Mouse (Mus musculus) hindbrain, embryonic 11.5 days (tissue): ENCODE measurements around the gene Car14. TPM values are rescaled to one million over a fixed set of nuclear protein-coding genes. Genes with fewer than 3 reads are reported as not detected.

Experiments used
- ATAC-seq: fragments of 200-750 bp; cut with Nextera tagmentation; 2 replicates; pipeline ENCODE4 v1.8.0; 2017; ENCODE audit warnings: mild to moderate bottlenecking, moderate TSS enrichment, moderate library complexity; ENCODE audit not compliant: low FRiP score
- DNase-seq: peaks from one replicate; pipeline ENCODE4 v3.0.0-alpha.2; 2015; ENCODE audit warnings: low spot score
- H3K27ac ChIP-seq: fragments of 300-500 bp; sonication (generic); 2 replicates; pipeline ENCODE4 v1.5.1; 2014; ENCODE audit warnings: mild to moderate bottlenecking, low read depth, low read length
- H3K27me3 ChIP-seq: fragments of 300-500 bp; sonication (generic); 2 replicates; pipeline ENCODE4 v1.6.1; 2014; ENCODE audit warnings: mild to moderate bottlenecking, low read length, moderate library complexity, mixed read lengths; ENCODE audit not compliant: control insufficient read depth, insufficient read depth
- H3K36me3 ChIP-seq: fragments of 300-500 bp; sonication (generic); 2 replicates; pipeline ENCODE4 v1.6.1; 2014; ENCODE audit warnings: mild to moderate bottlenecking, low read length, moderate library complexity, mixed read lengths; ENCODE audit not compliant: control insufficient read depth, insufficient read depth
- H3K4me1 ChIP-seq: fragments of 300-500 bp; sonication (generic); replicated peaks from 2 replicates; pipeline ENCODE4 v1.6.1; 2014; ENCODE audit warnings: low read length, mixed read lengths; ENCODE audit not compliant: control insufficient read depth, insufficient read depth
- H3K4me2 ChIP-seq: fragments of 300-500 bp; sonication (generic); replicated peaks from 2 replicates; pipeline ENCODE4 v1.6.1; 2014; ENCODE audit warnings: mild to moderate bottlenecking, low read depth, low read length
- H3K4me3 ChIP-seq: fragments of 300-500 bp; sonication (generic); 2 replicates; pipeline ENCODE4 v1.5.1; 2014; ENCODE audit warnings: low read depth, low read length
- H3K9ac ChIP-seq: fragments of 300-500 bp; sonication (generic); 2 replicates; pipeline ENCODE4 v1.6.1; 2014; ENCODE audit warnings: low read depth, low read length
- H3K9me3 ChIP-seq: fragments of 300-500 bp; sonication (generic); 2 replicates; pipeline ENCODE4 v1.6.1; 2016; ENCODE audit warnings: low read length; ENCODE audit not compliant: control insufficient read depth
- WGBS: fragments of 180-500 bp; shearing (Covaris S2); extraction: QIAGEN DNeasy Blood & Tissue Kit; methylation state at CpG from one replicate; pipeline ENCODE4 v1.1.7; 2014; 5-methylcytosine and 5-hydroxymethylcytosine counted together
- polyA plus RNA-seq: library from polyadenylated mRNA; unstranded; fragments of >200 nt; fragmentation: Nextera tagmentation; extraction: Ambion mirVana; gene quantifications from 2 replicates; pipeline ENCODE4 v1.2.1, GENCODE M21; 2014

Gene Car14
- polyA plus RNA-seq, 1 experiment from 2014 or later = 27.8 TPM

DNA sequence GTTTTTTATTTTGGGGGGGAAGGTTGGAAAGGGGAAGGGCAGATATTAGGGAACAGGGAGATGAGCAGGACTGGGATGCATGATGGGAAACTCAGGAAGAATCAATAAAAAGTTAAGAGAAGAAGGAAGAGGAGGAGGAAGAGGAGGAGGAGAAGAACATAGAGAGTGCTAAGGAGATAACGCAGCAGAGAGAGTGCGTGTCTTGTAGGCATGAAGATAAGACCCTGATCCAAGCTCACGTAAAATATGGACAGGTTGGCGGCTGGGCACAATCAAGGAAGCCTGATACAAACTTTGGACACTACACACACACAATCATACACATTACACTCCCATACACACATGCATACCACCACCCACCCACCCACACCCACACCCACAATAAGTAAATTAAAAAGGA lies 10.2 kb upstream of the Car14 start:
- H3K4me1 ChIP-seq = no peaks in the 10 kb centered on the region
- no peak overlapping the region for H3K9ac ChIP-seq
- H3K4me3 ChIP-seq = no peak overlapping the region
- H3K36me3 ChIP-seq = no peaks in the 10 kb centered on the region
- no peak for ATAC-seq
- H3K27me3 ChIP-seq = no peaks in the 10 kb centered on the region
- no peak for DNase-seq
- 93% methylated on average over 4 of the region's 4 CpGs for WGBS
- H3K4me2 ChIP-seq = no peak overlapping the region
- H3K9me3 ChIP-seq = no peaks in the 10 kb centered on the region
- no peak overlapping the region for H3K27ac ChIP-seq

DNA sequence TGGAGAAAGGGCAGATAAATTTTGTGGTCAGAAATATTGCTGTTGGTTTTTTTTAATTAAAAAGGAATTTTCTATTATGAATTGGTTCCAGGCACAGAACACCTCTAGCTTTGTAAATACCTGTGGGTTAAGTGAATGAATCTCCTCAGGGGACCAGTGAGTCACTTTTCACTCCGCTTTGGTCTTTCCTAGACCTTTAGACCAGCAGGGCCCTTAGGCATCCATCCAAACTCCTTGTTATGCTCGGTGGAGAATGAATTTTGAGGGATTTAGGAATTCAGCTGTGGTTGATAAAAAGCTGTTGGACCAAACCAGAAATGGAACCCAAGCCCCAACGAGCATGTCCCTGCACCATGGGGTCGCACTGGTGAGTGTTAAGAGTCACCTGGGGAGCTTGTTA lies 3.1 kb upstream of the Car14 start:
- Histone ChIP-seq H3K36me3 (no peaks in the 10 kb centered on the region), H3K9ac (no peak overlapping the region), H3K4me2 (no peak overlapping the region), H3K4me1 (peaks cover 13% of the 10 kb centered on the region), H3K27me3 (no peaks in the 10 kb centered on the region), H3K4me3 (no peak overlapping the region), H3K27ac (no peak overlapping the region), H3K9me3 (no peaks in the 10 kb centered on the region)
- DNase-seq (no peak), ATAC-seq (no peak)
- 50% methylated on average over 4 of the region's 4 CpGs for WGBS

DNA sequence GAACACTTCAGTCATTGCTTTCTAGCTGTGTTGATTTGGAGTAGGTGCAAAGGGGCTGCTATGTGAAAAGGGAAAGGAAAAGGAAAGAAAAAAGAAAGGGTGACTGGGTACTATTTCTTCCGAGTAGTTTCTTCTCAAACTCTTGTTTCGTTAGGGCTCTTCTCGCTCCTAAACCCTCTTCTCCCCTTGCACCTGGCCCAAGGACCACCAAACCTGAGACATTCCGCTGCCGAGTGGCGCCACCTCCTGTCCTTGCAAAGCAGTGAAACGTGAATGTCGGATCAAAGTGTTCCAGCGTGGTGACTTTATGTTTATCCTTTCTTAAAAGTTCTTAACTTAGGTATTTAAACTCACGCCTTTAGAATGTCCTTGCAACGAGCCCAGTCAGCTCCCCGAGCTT lies 2.4 kb upstream of the Car14 start:
- ATAC-seq (no peak), DNase-seq (peak; percentile 70)
- no peak overlapping the region for H3K4me3 ChIP-seq
- no peak overlapping the region for H3K27ac ChIP-seq
- H3K27me3 ChIP-seq = no peaks in the 10 kb centered on the region
- H3K4me1 ChIP-seq = peaks cover 13% of the 10 kb centered on the region
- H3K36me3 ChIP-seq = no peaks in the 10 kb centered on the region
- peak overlapping the region; percentile 52; the same call in 1 of the 2 replicates for H3K4me2 ChIP-seq
- H3K9ac ChIP-seq = no peak overlapping the region
- no peaks in the 10 kb centered on the region for H3K9me3 ChIP-seq
- 0% methylated on average over 12 of the region's 12 CpGs for WGBS

DNA sequence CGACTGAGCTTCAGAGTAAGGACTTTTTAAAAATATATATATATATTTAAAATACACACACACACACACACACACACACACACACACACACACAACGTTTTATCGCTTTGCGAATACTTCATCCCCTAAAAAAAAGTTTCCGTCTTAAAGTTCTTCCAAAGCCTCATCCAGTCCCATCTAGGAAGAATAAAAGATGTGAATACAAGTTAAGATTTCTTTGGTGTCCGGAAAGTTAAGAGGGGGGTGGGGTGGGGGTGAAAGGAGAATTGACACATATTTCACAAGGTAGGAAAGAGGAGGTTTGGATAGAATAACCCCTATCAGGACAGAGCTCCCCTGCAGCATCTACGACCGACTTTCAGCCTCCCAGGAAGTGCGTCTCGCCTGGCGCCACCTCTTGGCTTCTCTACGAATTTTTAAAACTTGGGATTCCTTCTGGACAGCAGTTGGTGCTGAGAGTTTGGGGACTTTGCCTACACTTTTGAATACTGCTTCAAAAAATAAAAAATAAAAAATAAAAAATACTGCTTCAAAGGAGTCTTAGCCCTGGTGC lies 1.5 kb upstream of the Car14 start:
- DNase-seq (peak; percentile 72), ATAC-seq (no peak)
- H3K9ac ChIP-seq = no peak overlapping the region
- no peaks in the 10 kb centered on the region for H3K27me3 ChIP-seq
- H3K36me3 ChIP-seq = no peaks in the 10 kb centered on the region
- H3K27ac ChIP-seq = 0 out of 2 replicates have a peak overlapping the region, but pooled peaks have one; percentile 30
- H3K9me3 ChIP-seq = no peaks in the 10 kb centered on the region
- H3K4me1 ChIP-seq = peaks cover 13% of the 10 kb centered on the region
- peak overlapping the region; percentile 32; the same call in 1 of the 2 replicates for H3K4me3 ChIP-seq
- peak overlapping the region; percentile 52 for H3K4me2 ChIP-seq
- 1% methylated on average over 12 of the region's 12 CpGs for WGBS

DNA sequence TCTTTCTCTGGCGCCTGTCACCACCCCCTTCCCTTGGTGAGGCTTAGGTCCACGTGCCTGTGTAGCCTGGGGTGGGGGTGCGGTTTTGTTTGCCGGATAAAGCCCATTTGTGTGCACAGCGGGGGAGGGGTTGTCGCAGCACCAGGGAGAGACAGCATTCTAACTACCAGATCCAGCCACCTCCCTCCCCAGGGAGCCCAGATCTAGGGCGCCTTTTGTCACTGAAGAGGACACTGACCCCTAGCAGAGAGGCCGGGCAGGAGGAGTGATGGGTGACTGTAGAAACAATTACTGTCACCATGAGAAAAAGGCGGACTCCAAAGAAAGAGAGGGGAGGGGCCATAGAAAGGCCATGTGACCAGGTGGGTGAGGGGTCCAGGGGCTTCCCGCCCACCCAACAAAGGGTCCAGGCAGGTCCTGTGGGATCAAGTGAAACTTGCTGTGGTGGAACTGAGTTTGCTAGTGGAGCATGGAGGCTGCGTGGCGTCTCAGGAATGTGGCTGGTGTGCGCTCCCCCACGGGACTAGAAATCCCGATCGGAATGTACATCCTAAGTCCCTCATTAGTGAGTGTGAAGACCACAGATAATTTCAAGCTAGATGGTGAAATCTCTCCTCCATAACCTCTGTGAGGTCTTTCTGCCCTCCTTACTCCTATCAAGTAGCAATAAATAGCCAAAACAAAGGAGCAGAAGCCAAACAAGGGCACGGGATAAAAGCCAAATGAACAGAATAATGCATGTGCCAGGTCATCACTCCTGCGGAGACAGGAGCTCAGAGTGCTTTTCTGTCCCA lies 852 bp upstream of the Car14 start:
- Histone ChIP-seq H3K27ac (peak overlapping the region; percentile 30), H3K4me1 (peaks cover 13% of the 10 kb centered on the region), H3K9me3 (no peaks in the 10 kb centered on the region), H3K9ac (peak overlapping the region; percentile 65), H3K4me2 (peak overlapping the region; percentile 52), H3K4me3 (peak overlapping the region; percentile 32), H3K36me3 (no peaks in the 10 kb centered on the region), H3K27me3 (no peaks in the 10 kb centered on the region)
- ATAC-seq = peak; percentile 80
- DNase-seq = peak; percentile 76
- WGBS = under 1% methylated on average over 18 of the region's 18 CpGs

DNA sequence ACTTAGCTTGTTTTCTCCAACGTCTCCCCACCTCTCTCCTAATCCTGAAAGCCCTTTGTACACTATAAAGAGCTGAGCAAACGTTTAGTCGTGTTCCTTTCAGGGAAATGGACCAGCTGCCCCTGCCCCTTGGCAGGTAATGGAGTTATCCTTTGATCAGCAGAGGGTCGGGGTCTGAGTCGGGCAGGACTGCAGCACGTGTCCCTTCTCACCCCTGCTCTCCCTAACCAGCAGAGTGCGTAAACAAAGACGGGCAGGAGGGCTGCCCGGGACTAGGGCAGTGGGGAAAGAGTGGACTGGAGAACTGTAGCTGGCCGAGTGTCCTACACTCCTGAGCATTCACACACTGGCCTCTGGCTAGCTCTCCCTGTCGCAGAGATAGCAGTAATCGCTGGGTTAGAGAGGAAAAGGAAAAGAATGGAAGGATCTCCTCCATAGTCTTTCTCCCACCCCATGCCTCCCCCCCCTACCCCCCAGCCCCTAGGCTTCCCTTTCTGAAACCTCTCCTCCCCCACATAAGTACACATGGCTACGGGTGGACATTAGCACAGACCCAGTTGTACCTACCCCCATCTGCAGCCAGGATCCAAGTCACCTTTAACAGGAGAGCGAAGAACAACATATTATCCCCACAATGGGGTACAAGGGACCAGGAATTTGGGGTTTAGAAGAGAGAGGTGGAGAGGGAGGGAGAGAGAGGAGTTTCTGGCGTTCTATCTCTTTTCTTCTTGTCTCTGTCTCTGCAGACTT lies 563 bp downstream of the Car14 start:
- ATAC-seq = no peak
- WGBS = 2% methylated on average over 15 of the region's 15 CpGs

GRCm38 (mm10) chr3:95902643-95903042 lies 1.8 kb downstream of the Car14 start:
- H3K36me3 ChIP-seq = no peaks in the 10 kb centered on the region

More for the DNA sequence above, 563 bp downstream of the Car14 start:
- Histone ChIP-seq H3K9ac (peak overlapping the region; percentile 65), H3K27me3 (no peaks in the 10 kb centered on the region), H3K4me2 (peak overlapping the region; percentile 52), H3K4me3 (peak overlapping the region; percentile 32), H3K27ac (peak overlapping the region; percentile 66; the same call in 1 of the 2 replicates), H3K9me3 (no peaks in the 10 kb centered on the region), H3K4me1 (peaks cover 13% of the 10 kb centered on the region), H3K36me3 (no peaks in the 10 kb centered on the region)
- DNase-seq = peak; percentile 55

GRCm38 (mm10) chr3:95902373-95902625 lies 2.2 kb downstream of the Car14 start:
- no peak overlapping the region for H3K4me3 ChIP-seq
- no peak overlapping the region for H3K4me2 ChIP-seq

More at GRCm38 (mm10) chr3:95902643-95903042, 1.8 kb downstream of the Car14 start:
- Histone ChIP-seq H3K4me1 (peaks cover 13% of the 10 kb centered on the region), H3K27ac (no peak overlapping the region), H3K4me2 (no peak overlapping the region), H3K9ac (no peak overlapping the region), H3K4me3 (no peak overlapping the region; the same call in 1 of the 2 replicates), H3K27me3 (no peaks in the 10 kb centered on the region), H3K9me3 (no peaks in the 10 kb centered on the region)
- no peak for ATAC-seq
- 41% methylated on average over 5 of the region's 6 CpGs for WGBS
- DNase-seq = no peak

More at GRCm38 (mm10) chr3:95902373-95902625, 2.2 kb downstream of the Car14 start:
- Histone ChIP-seq H3K36me3 (no peaks in the 10 kb centered on the region), H3K27me3 (no peaks in the 10 kb centered on the region), H3K9me3 (no peaks in the 10 kb centered on the region), H3K4me1 (peaks cover 13% of the 10 kb centered on the region), H3K27ac (no peak overlapping the region), H3K9ac (no peak overlapping the region)
- DNase-seq = no peak
- ATAC-seq = no peak
